Mouse (Mus musculus): ENCODE measurements around the gene Tuba1c. TPM values are rescaled to one million over a fixed set of nuclear protein-coding genes. Genes with fewer than 3 reads are reported as not detected.

Gene Tuba1c
- polyA plus RNA-seq (2015; fragmentation: Nextera tagmentation; extraction: Ambion mirVana) = 196 and 209 TPM in 2 replicates

DNA sequence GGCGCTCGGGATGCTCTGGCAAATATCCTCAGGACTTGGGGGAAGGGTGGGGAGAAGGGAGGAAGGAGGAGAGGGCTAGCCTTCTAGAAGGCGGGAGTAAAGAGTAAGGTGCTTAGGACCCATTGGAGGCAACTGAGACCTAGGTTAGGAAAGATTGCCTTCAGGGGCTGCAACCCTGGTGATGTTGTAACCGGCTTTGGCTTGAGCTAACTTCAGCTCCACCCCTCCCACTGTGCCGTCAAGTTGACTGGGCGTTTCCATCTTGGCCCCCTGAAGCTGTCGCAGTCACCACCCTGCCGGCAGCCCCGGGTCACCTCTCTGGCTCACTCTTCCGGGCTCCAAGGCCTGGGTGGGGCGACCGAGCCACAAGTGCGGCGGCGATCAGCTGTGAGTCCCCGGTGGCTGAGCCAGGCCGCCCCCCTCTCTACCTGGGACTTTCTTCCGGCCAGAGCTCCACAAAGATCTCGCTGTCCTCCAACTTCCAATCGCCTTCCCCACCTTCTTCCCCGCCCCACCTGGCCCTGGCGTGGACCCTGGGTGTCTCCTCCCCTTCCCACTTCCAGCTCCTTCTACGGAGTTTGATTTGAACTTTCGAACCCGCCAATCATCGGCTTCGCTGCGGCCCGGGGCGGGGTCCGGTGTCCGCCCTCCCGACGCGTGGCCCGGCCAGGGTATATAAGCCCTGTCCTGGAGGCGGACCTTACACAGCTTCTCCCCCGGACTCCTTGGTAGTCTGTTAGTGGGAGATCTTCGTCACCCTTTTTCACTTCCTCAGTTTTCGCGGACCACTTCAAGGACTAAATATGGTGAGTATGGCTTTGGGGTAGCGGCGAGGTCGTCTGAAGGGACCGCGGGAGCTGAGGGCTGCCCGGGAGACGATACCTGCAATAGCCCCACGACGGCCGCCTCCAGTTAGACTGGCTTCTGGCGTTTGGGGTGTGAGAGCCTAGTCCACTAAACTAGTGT, at the start of gene Tuba1c:
TSS of gene Tuba1c (plus strand) at position 273 of the 966 bp plus-strand sequence.
- H3K36me3 ChIP-seq (ENCODE audit: control insufficient read depth, insufficient read depth, low read length) = no peaks in the 10 kb centered on the region
- ATAC-seq (ENCODE audit: insufficient read depth, low FRiP score) = peak; percentile 95
- H3K9me3 ChIP-seq (replicated peaks; ENCODE audit: control insufficient read depth, low read length) = no peaks in the 10 kb centered on the region
- H3K4me1 ChIP-seq (ENCODE audit: control insufficient read depth, insufficient read depth, low read length) = peaks cover 24% of the 10 kb centered on the region
- H3K9ac ChIP-seq (ENCODE audit: low read length) = peak within 1 kb of the TSS; percentile 83
- H3K4me2 ChIP-seq (ENCODE audit: low read depth, low read length) = peak within 1 kb of the TSS; percentile 92
- WGBS = under 1% methylated on average over 52 of the region's 52 CpGs
- H3K27me3 ChIP-seq (ENCODE audit: control insufficient read depth, insufficient read depth, low read length) = no peaks in the 10 kb centered on the region
- H3K4me3 ChIP-seq (replicated peaks; ENCODE audit: low read length) = peak within 1 kb of the TSS; percentile 69
- H3K27ac ChIP-seq (ENCODE audit: low read length) = peak within 1 kb of the TSS; percentile 98

DNA sequence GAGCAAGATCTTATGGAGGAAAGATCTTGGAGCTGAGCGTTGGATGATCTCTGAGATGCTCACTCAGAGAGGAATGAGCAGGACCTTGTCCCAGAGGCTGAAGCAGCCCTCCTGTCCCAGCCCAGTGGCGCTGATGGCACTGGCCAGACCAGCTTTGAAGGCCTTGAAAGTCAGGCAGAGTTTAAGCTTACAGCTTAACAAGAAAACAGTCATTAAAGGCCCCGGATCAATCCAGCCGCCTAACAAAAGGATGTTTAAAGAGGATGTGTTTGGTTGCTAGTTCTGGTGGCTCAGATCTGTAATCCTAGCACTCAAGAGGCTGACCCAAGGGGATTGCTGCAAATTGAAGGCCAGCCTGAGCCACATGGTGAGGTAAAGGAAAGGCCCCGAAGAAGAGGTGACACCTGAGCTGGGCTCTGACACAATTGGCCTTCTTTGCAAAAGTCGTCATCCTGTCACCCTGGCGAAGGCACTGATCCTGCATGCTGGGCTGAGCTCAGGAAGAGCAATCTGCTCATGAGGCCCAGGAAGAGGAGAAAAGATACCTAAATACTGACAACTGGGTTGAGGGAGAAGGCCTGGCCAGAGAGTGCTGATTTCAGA, 49.6 kb upstream of the Tuba1c start:
- H3K4me1 ChIP-seq (ENCODE audit: control insufficient read depth, insufficient read depth, low read length) = peaks cover 6% of the 10 kb centered on the region
- H3K9me3 ChIP-seq (replicated peaks; ENCODE audit: control insufficient read depth, low read length) = no peaks in the 10 kb centered on the region
- H3K27me3 ChIP-seq (ENCODE audit: control insufficient read depth, insufficient read depth, low read length) = no peaks in the 10 kb centered on the region
- no peak overlapping the region for H3K4me3 ChIP-seq (replicated peaks; ENCODE audit: low read length)
- 57% methylated on average over 7 of the region's 7 CpGs for WGBS
- H3K4me2 ChIP-seq (ENCODE audit: low read depth, low read length) = no peak overlapping the region
- no peak overlapping the region for H3K9ac ChIP-seq (ENCODE audit: low read length)
- no peak overlapping the region for H3K27ac ChIP-seq (ENCODE audit: low read length)
- no peak for ATAC-seq (ENCODE audit: insufficient read depth, low FRiP score)
- no peaks in the 10 kb centered on the region for H3K36me3 ChIP-seq (ENCODE audit: control insufficient read depth, insufficient read depth, low read length)

DNA sequence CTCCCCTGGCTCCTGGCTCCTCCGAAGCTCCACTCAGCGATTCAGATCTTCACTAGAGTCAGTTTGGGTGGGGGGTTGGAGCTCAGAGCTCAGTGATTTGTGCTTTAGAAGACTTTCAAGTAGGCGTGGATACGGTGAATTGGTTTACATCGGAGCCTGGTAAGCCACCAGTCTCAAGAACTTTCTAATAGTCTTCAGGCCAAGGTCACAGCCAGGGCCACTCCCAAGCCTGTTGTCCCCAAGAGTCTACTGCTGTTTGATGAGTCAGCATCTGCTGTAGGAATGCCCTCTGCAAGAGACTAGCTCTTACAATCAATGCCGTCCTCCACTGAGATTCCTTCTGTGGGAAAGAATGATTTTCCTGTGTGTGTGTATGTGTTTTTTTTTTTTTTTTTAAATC, 47.6 kb upstream of the Tuba1c start:
- no peak overlapping the region for H3K9ac ChIP-seq (ENCODE audit: low read length)
- H3K36me3 ChIP-seq (ENCODE audit: control insufficient read depth, insufficient read depth, low read length) = no peaks in the 10 kb centered on the region
- no peaks in the 10 kb centered on the region for H3K9me3 ChIP-seq (replicated peaks; ENCODE audit: control insufficient read depth, low read length)
- no peaks in the 10 kb centered on the region for H3K27me3 ChIP-seq (ENCODE audit: control insufficient read depth, insufficient read depth, low read length)
- WGBS = 75% methylated on average over 6 of the region's 6 CpGs
- no peak overlapping the region for H3K4me3 ChIP-seq (replicated peaks; ENCODE audit: low read length)
- no peak for ATAC-seq (ENCODE audit: insufficient read depth, low FRiP score)
- H3K4me1 ChIP-seq (ENCODE audit: control insufficient read depth, insufficient read depth, low read length) = peaks cover 11% of the 10 kb centered on the region
- H3K27ac ChIP-seq (ENCODE audit: low read length) = no peak overlapping the region
- no peak overlapping the region for H3K4me2 ChIP-seq (ENCODE audit: low read depth, low read length)

DNA sequence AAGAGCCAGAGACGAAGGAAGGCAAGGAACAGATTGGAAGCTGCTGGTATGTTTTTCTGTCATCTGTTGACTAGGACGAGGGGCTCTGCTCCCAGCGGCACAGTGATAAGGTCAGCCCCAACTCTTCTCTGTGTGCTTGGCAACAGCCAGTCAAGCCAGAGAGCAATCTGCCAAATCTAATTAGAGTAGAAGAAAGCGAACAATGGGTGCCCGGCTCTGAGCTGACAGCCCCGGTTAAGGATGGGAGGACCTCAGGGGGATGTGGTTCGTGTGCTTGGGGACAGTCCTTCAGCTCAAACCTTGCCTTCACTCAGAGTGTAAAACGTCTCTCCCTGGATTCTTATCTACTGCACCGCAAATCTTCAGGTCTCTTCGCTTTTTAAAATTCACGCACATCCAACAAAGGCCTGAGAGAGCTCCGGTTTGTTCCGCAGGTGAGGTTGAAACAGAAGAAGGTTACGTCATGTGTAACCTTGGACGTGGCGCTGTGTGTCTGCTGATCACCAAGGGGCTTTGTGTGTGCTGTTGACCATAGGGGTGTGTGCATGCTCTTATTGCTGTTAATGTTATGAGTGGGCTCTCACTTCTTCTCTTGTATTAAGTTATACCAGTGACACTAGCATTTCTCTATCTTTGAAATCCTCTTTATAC, 46.1 kb upstream of the Tuba1c start:
- 50% methylated on average over 16 of the region's 16 CpGs for WGBS
- H3K27ac ChIP-seq (ENCODE audit: low read length) = peak overlapping the region; percentile 16
- H3K4me3 ChIP-seq (replicated peaks; ENCODE audit: low read length) = no peak overlapping the region; the same call in 1 of the 2 replicates
- no peak; the same call in 1 of the 2 replicates for ATAC-seq (ENCODE audit: insufficient read depth, low FRiP score)
- H3K9ac ChIP-seq (ENCODE audit: low read length) = no peak overlapping the region; the same call in 1 of the 2 replicates
- H3K4me2 ChIP-seq (ENCODE audit: low read depth, low read length) = no peak overlapping the region
- no peaks in the 10 kb centered on the region for H3K9me3 ChIP-seq (replicated peaks; ENCODE audit: control insufficient read depth, low read length)
- H3K36me3 ChIP-seq (ENCODE audit: control insufficient read depth, insufficient read depth, low read length) = no peaks in the 10 kb centered on the region
- H3K4me1 ChIP-seq (ENCODE audit: control insufficient read depth, insufficient read depth, low read length) = peaks cover 20% of the 10 kb centered on the region
- no peaks in the 10 kb centered on the region for H3K27me3 ChIP-seq (ENCODE audit: control insufficient read depth, insufficient read depth, low read length)

DNA sequence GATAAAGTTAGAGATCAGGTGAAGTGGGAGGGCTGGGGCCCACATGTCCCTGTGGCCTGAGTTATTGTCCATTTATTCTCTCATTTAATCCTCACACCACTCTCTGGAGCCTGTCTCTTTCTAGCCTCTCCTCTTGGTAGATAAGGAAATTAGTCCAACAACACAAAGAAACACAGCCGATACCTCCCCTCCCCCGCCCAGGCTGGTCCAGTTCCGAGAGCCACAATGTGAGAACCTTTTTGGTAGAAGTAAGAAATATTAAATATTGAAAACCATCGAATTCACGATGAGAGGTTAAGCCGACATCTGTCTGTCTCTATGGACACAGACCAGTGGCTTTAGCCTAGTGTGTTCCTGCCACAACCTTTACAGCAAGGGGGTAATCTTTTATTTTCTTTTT, 45.0 kb upstream of the Tuba1c start:
- peak overlapping the region; percentile 61; the same call in 1 of the 2 replicates for H3K4me3 ChIP-seq (replicated peaks; ENCODE audit: low read length)
- peak overlapping the region; percentile 94 for H3K27ac ChIP-seq (ENCODE audit: low read length)
- H3K27me3 ChIP-seq (ENCODE audit: control insufficient read depth, insufficient read depth, low read length) = no peaks in the 10 kb centered on the region
- WGBS = 61% methylated on average over 6 of the region's 6 CpGs
- H3K36me3 ChIP-seq (ENCODE audit: control insufficient read depth, insufficient read depth, low read length) = no peaks in the 10 kb centered on the region
- peak overlapping the region; percentile 86; the same call in 1 of the 2 replicates for H3K9ac ChIP-seq (ENCODE audit: low read length)
- peak overlapping the region; percentile 63 for H3K4me2 ChIP-seq (ENCODE audit: low read depth, low read length)
- H3K4me1 ChIP-seq (ENCODE audit: control insufficient read depth, insufficient read depth, low read length) = peaks cover 21% of the 10 kb centered on the region
- ATAC-seq (ENCODE audit: insufficient read depth, low FRiP score) = no peak
- H3K9me3 ChIP-seq (replicated peaks; ENCODE audit: control insufficient read depth, low read length) = no peaks in the 10 kb centered on the region

DNA sequence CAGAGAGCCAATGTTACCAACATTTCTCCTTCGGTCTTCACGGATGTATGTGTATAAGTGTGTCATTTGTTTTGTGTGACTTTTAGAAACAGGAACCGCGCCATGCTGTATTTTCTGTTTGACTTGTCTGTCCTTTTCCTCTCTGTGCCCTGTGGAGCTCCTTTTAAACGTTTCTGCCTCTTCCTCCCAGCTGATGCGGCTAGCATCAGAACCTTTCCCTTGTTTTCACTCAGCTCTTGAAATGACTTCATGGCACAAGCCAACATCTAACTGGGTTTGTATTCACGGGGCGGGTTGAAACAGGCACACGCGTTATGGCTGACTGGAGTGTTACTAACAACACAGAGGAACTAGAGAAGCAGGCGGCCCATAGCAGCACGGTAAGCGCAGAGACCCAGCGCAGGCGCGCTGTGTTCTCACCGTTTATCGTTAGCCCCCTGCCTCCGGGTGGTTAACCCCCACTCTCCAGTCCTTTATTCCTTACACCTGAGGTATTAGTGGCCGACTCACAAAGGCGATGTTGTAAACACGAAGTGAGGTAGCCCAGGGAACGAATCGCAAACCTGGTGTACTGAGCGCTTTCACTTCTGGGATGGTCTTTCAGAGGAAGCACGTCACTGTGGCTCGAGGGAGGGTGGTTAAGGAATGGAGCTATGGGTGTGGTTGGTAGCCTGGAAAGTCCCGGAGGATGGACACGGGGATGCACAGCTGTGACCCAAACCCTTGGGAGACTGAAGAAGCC, 44.3 kb upstream of the Tuba1c start:
- Histone ChIP-seq H3K27ac (ENCODE audit: low read length) (peak overlapping the region; percentile 94), H3K36me3 (ENCODE audit: control insufficient read depth, insufficient read depth, low read length) (no peaks in the 10 kb centered on the region), H3K27me3 (ENCODE audit: control insufficient read depth, insufficient read depth, low read length) (no peaks in the 10 kb centered on the region), H3K4me1 (ENCODE audit: control insufficient read depth, insufficient read depth, low read length) (peaks cover 25% of the 10 kb centered on the region), H3K4me2 (ENCODE audit: low read depth, low read length) (peak overlapping the region; percentile 63), H3K9me3 (replicated peaks; ENCODE audit: control insufficient read depth, low read length) (no peaks in the 10 kb centered on the region), H3K9ac (ENCODE audit: low read length) (peak overlapping the region; percentile 86), H3K4me3 (replicated peaks; ENCODE audit: low read length) (peak overlapping the region; percentile 61)
- ATAC-seq (ENCODE audit: insufficient read depth, low FRiP score) = peak; percentile 83
- WGBS = 2% methylated on average over 29 of the region's 29 CpGs

DNA sequence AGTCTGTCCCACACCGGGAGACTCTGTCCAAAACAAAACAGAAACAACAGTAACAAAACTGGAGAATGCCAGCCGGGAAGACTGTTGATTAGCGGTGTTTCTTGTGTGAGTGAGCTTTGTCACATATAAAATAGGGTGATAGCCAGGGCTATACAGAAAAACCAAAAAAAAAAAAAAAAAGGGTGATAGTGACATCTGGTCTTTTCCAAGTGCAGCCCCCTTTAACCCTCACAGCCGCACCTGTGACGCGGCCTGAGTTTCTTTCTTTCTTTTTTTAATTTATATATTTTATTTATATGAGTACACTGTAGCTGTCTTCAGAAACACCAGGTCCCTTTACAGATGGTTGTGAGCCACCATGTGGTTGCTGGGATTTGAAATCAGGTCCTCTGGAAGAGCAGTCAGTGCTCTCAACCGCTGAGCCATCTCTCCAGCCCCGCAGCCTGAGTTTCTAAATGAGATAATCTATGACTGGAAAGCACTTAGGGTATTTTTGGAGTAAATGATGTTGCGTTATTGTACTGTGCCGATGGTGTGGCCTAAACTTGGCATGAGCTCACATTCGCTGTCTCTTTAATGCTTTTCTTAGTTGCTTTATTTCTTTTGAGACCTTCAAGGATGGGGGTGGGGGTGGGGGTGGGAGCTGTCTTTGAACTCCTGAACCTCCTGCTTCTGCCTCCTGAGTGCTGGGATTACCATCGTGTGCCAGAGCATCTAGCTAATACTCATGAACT, 43.5 kb upstream of the Tuba1c start:
- peak overlapping the region; percentile 94 for H3K27ac ChIP-seq (ENCODE audit: low read length)
- H3K4me1 ChIP-seq (ENCODE audit: control insufficient read depth, insufficient read depth, low read length) = peaks cover 27% of the 10 kb centered on the region
- H3K9ac ChIP-seq (ENCODE audit: low read length) = peak overlapping the region; percentile 86
- no peak for ATAC-seq (ENCODE audit: insufficient read depth, low FRiP score)
- WGBS = 38% methylated on average over 12 of the region's 12 CpGs
- no peaks in the 10 kb centered on the region for H3K27me3 ChIP-seq (ENCODE audit: control insufficient read depth, insufficient read depth, low read length)
- peak overlapping the region; percentile 61 for H3K4me3 ChIP-seq (replicated peaks; ENCODE audit: low read length)
- H3K4me2 ChIP-seq (ENCODE audit: low read depth, low read length) = peak overlapping the region; percentile 63
- no peaks in the 10 kb centered on the region for H3K9me3 ChIP-seq (replicated peaks; ENCODE audit: control insufficient read depth, low read length)
- H3K36me3 ChIP-seq (ENCODE audit: control insufficient read depth, insufficient read depth, low read length) = no peaks in the 10 kb centered on the region

DNA sequence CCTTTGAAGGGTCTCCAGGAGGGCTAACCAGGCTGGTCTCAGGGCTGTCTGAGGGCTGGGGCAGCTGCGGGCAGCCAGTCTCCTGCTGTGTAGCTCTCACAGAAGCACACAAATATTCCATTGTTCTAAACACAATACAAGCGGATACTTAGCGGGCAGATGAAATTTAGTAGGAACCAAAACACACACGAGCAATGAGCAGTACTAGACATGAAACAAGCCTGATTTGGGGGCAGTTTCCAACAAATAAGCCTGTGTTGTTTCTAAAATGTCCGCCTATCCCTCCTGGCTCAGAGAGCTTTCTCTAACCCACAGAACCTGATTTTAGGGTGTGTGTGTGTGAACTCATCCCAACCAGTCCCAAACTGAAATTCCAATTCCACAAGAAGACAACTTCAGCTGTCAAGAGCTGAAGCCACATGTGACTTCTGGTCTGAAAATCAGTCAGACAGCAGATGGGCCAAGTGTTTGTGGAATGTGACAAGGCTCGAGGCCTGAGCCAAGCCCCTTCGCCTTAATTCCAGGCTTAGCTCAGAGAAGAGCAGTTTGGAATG, 42.5 kb upstream of the Tuba1c start:
- Histone ChIP-seq H3K27ac (ENCODE audit: low read length) (peak overlapping the region; percentile 94), H3K27me3 (ENCODE audit: control insufficient read depth, insufficient read depth, low read length) (no peaks in the 10 kb centered on the region), H3K9me3 (replicated peaks; ENCODE audit: control insufficient read depth, low read length) (no peaks in the 10 kb centered on the region), H3K4me2 (ENCODE audit: low read depth, low read length) (peak overlapping the region; percentile 30; the same call in 1 of the 2 replicates), H3K4me3 (replicated peaks; ENCODE audit: low read length) (no peak overlapping the region), H3K36me3 (ENCODE audit: control insufficient read depth, insufficient read depth, low read length) (no peaks in the 10 kb centered on the region), H3K9ac (ENCODE audit: low read length) (peak overlapping the region; percentile 58), H3K4me1 (ENCODE audit: control insufficient read depth, insufficient read depth, low read length) (peaks cover 29% of the 10 kb centered on the region)
- 32% methylated on average over 7 of the region's 7 CpGs for WGBS
- no peak for ATAC-seq (ENCODE audit: insufficient read depth, low FRiP score)
